Mouse (Mus musculus) liver, postnatal 0 days (tissue): ENCODE data around the gene Hcfc2.

ENCODE experiments used
- CTCF ChIP-seq: sonication (generic); IDR thresholded peaks from 2 replicates; pipeline ENCODE4 v1.5.1; 2016; ENCODE audit warnings: antibody characterized with exemption, low read depth
- EP300 ChIP-seq: IDR thresholded peaks from 2 replicates; pipeline ENCODE4 v1.6.1; 2016; ENCODE audit warnings: antibody characterized with exemption, low read depth, mild to moderate bottlenecking

DNA sequence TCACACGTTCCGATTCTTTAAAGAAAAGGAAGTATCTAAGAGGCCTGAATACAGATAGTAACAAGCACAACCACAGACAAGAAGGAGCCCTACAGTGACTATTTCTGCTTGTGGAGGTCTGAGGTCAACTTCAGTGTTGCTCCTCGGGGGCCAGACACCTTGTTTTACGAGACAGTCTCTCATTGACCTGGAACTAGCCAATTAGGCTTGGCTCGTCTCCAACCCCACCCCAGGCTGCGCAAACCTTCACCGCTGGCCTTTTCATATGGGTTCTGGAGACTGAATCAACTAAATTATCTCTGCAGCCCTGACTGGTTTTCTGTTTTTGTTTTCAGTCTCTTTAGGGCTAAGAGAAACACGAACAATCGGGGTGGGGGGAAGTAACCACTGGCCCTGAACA, 61.4 kb downstream of the Hcfc2 start:
- TF ChIP-seq EP300 (no peak), CTCF (no peak)
